Mouse (Mus musculus): ENCODE measurements around the gene Krtap12-1.

DNA sequence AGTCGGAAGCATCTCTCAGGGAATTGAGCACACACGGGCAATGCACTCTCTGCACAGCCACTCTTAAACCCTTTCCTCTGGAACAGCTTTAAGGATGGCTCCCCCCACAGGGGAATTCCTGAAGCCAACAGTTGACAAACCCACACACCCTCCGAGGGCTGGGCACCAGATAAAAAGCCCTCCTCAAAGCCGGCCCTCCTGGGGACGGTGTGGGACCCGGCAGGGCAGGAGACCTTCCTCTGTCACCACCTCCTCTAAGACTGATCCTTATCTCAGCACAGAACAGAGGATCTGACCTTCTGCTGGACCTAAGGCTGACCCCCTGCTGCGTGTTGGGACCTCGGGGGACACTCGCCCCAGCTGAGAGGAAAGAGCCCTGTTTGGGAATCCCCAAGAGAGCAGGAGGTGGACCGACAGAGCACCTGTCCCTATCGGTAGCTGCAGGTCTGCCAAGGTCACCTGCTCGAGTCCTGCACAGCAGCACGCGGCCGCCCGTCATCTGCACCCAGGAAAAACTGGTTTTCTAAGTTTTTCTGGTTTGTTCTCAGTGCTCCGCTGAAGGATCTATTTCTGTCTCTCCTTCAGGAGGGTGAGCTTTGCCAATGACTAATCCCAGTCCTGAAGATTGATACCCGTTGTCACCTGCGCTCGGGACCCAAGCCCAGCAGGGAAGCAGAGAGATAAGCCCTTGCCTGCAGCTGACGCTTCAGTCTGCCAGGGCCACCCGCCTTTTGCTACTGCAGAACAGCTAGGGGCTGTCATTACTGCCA is 34.3 kb upstream of the Krtap12-1 start, which contains the start of gene Tspear:
- TF ChIP-seq CTCF (IDR thresholded peaks at IDR 0.05; ENCODE audit: borderline replicate concordance, insufficient read depth, low read length) (no peak), POLR2A (IDR thresholded peaks at IDR 0.05; ENCODE audit: low read depth, low read length) (no peak)

All from embryonic fibroblast, embryonic 13.5 days (primary cell).